Mouse (Mus musculus): Measurements from ENCODE around the gene Rad50. TPM values are rescaled to one million over a fixed set of nuclear protein-coding genes. Genes with fewer than 3 reads are reported as not detected.

Rad50 gene
- polyA plus RNA-seq, 1 experiment from 2014 or later = 21.3 TPM

DNA sequence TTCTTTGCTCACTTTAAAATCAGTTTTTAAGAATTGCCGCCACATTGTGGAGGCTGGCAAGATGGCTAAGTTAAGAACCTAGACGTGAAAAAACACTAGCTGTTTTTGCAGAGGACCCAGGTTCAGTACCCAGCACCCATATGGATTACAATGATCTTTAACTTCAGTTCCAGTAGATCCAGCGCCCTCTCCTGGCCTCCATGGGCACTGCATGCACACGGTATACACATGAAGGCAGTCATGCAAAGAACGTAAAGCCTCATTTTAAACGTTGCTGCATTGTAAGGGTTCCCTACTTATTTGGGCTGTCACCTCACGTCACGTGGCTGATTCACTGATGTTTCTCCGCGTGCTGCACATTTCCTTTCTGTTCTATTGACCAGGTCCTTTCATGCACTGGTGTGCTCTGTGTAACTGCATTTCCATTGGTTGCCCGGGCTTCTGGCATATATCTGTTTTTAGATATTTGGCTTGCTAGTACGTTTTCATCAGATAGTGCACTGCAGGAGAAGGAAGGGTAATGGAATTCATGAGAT is 64.3 kb downstream of the Rad50 start:
- no peak overlapping the region for H3K4me3 ChIP-seq (replicated peaks; ENCODE audit: low read depth, low read length)
- no peaks in the 10 kb centered on the region for H3K9me3 ChIP-seq (replicated peaks; ENCODE audit: low read length)
- peak; percentile 50 for TF ChIP-seq CTCF (IDR thresholded peaks at IDR 0.05; ENCODE audit: low read depth)
- ATAC-seq (replicated peaks; ENCODE audit: low FRiP score, low read depth) (no peak), DNase-seq (ENCODE audit: low spot score) (no peak)
- 79% methylated on average over 12 of the region's 12 CpGs for WGBS
- no peaks in the 10 kb centered on the region for H3K4me1 ChIP-seq (replicated peaks; ENCODE audit: insufficient read depth, low read length)
- H3K27ac ChIP-seq = no peak overlapping the region
- no peak overlapping the region for H3K4me2 ChIP-seq (ENCODE audit: low read length)
- H3K27me3 ChIP-seq (ENCODE audit: insufficient read depth, low read length) = no peaks in the 10 kb centered on the region
- H3K36me3 ChIP-seq (ENCODE audit: insufficient read depth, low read length) = no peaks in the 10 kb centered on the region
- no peak overlapping the region for H3K9ac ChIP-seq (ENCODE audit: low read depth, low read length)

DNA sequence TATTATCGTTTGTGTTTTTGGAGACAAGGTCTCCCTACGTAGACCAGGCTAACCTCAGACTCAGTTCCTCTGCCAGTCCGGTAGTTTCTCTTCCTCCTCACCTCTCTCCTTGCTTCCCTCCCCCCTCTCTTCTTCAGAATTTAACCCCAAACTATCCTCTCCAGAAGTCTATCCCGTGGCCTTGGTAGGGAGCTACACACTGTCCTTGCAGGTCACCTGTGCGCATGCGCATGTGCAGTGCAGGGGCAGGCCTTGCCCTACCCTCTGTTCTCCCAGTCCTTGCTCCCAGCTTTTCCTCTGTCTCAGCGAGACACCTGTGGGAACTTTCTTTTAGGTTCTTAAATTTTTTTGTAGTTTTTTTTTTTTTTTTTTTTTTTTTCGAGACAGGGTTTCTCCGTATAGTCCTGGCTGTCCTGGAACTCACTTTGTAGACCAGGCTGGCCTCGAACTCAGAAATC is 69.3 kb downstream of the Rad50 start:
- H3K27me3 ChIP-seq (ENCODE audit: insufficient read depth, low read length) = no peaks in the 10 kb centered on the region
- 82% methylated on average over 10 of the region's 10 CpGs for WGBS
- peaks cover 8% of the 10 kb centered on the region for H3K4me1 ChIP-seq (replicated peaks; ENCODE audit: insufficient read depth, low read length)
- no peak overlapping the region for H3K4me3 ChIP-seq (replicated peaks; ENCODE audit: low read depth, low read length)
- no peak for TF ChIP-seq CTCF (IDR thresholded peaks at IDR 0.05; ENCODE audit: low read depth)
- no peak overlapping the region for H3K9ac ChIP-seq (ENCODE audit: low read depth, low read length)
- H3K27ac ChIP-seq = no peak overlapping the region
- no peak for ATAC-seq (replicated peaks; ENCODE audit: low FRiP score, low read depth)
- H3K4me2 ChIP-seq (ENCODE audit: low read length) = no peak overlapping the region
- no peaks in the 10 kb centered on the region for H3K9me3 ChIP-seq (replicated peaks; ENCODE audit: low read length)
- no peak for DNase-seq (ENCODE audit: low spot score)
- H3K36me3 ChIP-seq (ENCODE audit: insufficient read depth, low read length) = no peaks in the 10 kb centered on the region

DNA sequence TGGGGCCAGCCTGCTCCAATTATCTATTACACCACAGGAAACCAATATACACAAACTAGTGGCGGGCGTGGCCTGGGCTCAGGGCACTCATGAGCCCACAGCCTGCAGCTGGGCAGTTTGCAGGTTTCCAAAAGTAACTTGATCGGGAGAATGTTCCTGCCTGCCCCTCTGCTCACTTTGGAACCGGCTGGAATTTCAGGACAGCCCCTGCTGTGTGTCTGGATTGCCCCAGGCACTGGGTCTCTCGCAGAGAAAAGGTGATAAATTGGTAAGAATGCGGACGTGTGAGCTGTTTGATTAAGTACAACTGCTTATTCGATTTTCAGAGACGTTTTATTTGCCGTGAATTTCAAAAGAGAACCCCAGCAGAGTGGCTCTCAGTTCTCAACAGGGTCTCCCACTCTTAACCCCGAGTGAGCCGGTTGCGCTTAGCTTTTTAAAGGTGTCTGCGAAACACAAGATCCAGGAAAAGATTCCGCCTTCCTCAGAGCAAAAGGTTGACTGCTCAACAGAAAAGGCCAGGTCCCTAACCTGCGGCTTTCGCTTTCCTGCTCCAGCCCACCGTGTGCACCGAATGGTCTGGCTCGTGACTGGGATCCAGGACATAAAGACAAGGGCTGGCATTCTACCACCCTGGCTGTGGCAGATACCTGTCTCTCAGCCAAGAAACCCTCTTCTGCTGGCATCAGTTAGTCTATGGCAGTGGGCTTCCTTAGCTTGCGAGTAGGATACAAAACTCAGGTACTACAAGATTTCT is 69.9 kb downstream of the Rad50 start:
- no peak overlapping the region for H3K4me3 ChIP-seq (replicated peaks; ENCODE audit: low read depth, low read length)
- ATAC-seq (replicated peaks; ENCODE audit: low FRiP score, low read depth) (0 out of 2 replicates have a peak, but pooled peaks have one; percentile 43), DNase-seq (ENCODE audit: low spot score) (peak; percentile 54)

DNA sequence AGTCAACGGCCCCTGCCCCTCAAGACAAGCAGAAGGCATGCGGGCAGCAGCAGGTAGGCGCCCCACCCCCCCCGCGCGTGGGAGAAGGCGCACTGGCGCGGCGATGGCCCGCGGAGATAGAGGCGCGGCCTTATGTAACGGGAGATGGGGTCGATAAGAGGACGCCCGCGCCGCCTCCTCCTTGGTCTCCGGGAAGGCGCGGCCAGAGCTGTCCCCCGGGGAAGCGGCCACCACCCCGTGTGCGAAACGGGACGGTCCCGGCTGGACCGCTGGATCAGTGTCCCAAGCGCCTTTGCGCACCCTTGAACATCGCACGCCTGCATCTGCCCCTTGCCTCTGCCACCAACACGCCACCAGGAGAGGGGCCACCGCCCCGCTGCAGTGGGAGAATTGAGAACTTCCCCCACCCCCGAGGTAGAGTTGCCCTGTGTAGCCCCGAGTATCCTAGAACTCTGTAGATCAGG is 70.9 kb downstream of the Rad50 start:
- no peak overlapping the region for H3K27ac ChIP-seq
- peak overlapping the region; percentile 28 for H3K4me3 ChIP-seq (replicated peaks; ENCODE audit: low read depth, low read length)
- H3K9me3 ChIP-seq (replicated peaks; ENCODE audit: low read length) = no peaks in the 10 kb centered on the region
- H3K4me2 ChIP-seq (ENCODE audit: low read length) = peak overlapping the region; percentile 60
- no peaks in the 10 kb centered on the region for H3K27me3 ChIP-seq (ENCODE audit: insufficient read depth, low read length)
- TF ChIP-seq CTCF (IDR thresholded peaks at IDR 0.05; ENCODE audit: low read depth) = no peak
- DNase-seq (ENCODE audit: low spot score) (peak; percentile 28), ATAC-seq (replicated peaks; ENCODE audit: low FRiP score, low read depth) (peak; percentile 52)
- 2% methylated on average over 33 of the region's 40 CpGs for WGBS
- H3K4me1 ChIP-seq (replicated peaks; ENCODE audit: insufficient read depth, low read length) = peaks cover 8% of the 10 kb centered on the region
- H3K9ac ChIP-seq (ENCODE audit: low read depth, low read length) = peak overlapping the region; percentile 31; the same call in 1 of the 2 replicates
- no peaks in the 10 kb centered on the region for H3K36me3 ChIP-seq (ENCODE audit: insufficient read depth, low read length)

More for the DNA sequence above, 69.9 kb downstream of the Rad50 start:
- no peak overlapping the region for H3K9ac ChIP-seq (ENCODE audit: low read depth, low read length)
- H3K4me2 ChIP-seq (ENCODE audit: low read length) = peak overlapping the region; percentile 31
- H3K9me3 ChIP-seq (replicated peaks; ENCODE audit: low read length) = no peaks in the 10 kb centered on the region
- H3K27ac ChIP-seq = no peak overlapping the region
- no peak for TF ChIP-seq CTCF (IDR thresholded peaks at IDR 0.05; ENCODE audit: low read depth)
- no peaks in the 10 kb centered on the region for H3K27me3 ChIP-seq (ENCODE audit: insufficient read depth, low read length)
- H3K36me3 ChIP-seq (ENCODE audit: insufficient read depth, low read length) = no peaks in the 10 kb centered on the region
- peaks cover 8% of the 10 kb centered on the region for H3K4me1 ChIP-seq (replicated peaks; ENCODE audit: insufficient read depth, low read length)
- WGBS = 16% methylated on average over 21 of the region's 21 CpGs

DNA sequence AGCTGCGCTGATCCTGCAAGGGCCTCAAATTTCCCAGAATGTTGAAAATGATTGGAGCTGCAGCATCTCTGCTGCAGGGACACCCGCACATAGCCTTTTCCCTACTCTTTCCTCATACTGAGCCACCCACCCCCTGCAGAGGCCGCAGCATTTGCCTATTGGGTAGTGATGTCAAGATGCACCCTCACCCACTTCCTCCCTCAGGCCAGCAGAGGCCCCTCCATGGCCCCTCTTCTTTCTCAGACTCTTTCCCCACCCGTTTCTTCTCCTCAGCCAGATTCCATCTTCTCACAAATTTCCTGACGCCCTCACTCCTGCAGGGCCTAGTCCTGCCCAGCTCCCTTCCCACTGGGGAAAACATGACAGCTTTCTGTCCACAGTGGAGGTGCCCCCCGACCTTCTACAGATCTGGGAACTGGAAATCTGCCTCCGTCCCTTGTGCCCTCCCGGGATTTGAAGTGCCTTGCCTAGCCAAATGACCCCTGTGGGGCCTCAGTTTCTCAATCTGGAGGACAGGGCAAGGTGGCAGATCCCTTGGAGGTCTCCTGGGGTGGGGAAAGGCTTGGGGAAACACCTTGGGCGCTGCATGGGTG is 71.4 kb downstream of the Rad50 start:
- Histone ChIP-seq H3K27me3 (ENCODE audit: insufficient read depth, low read length) (no peaks in the 10 kb centered on the region), H3K9ac (ENCODE audit: low read depth, low read length) (no peak overlapping the region)

DNA sequence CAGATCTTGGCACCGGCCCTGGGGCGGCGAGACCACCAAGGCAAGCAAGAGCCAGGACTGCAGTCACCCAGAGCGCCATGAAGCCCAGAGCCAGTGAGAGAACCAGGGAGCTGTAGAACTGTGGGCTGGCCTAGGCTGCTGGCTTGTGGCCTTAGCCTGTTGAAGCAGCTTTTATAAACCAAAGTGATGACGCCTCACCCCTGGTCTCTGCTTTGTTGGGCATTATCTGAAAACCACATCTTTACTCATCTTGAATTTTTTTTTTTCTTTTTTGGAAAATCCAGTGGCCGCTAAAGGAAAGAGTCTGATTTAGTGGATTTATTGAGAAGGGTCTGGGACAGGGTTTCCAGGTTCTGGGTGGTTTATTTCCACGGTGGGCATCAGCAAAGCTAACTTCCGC is 72.6 kb downstream of the Rad50 start, which contains the start of gene Il13:
TSS of gene Il13 (minus strand) at position 147 of the 400 bp plus-strand sequence.
- H3K9me3 ChIP-seq (replicated peaks; ENCODE audit: low read length) = no peaks in the 10 kb centered on the region
- no peaks in the 10 kb centered on the region for H3K27me3 ChIP-seq (ENCODE audit: insufficient read depth, low read length)
- no peaks in the 10 kb centered on the region for H3K36me3 ChIP-seq (ENCODE audit: insufficient read depth, low read length)
- H3K27ac ChIP-seq = no peak within 1 kb of the TSS
- TF ChIP-seq CTCF (IDR thresholded peaks at IDR 0.05; ENCODE audit: low read depth) = no peak
- H3K4me1 ChIP-seq (replicated peaks; ENCODE audit: insufficient read depth, low read length) = peaks cover 8% of the 10 kb centered on the region
- 88% methylated on average over 8 of the region's 8 CpGs for WGBS
- no peak within 1 kb of the TSS for H3K4me3 ChIP-seq (replicated peaks; ENCODE audit: low read depth, low read length)
- ATAC-seq (replicated peaks; ENCODE audit: low FRiP score, low read depth) (no peak), DNase-seq (ENCODE audit: low spot score) (no peak)
- no peak within 1 kb of the TSS for H3K4me2 ChIP-seq (ENCODE audit: low read length)
- no peak within 1 kb of the TSS for H3K9ac ChIP-seq (ENCODE audit: low read depth, low read length)

More for the DNA sequence above, 71.4 kb downstream of the Rad50 start:
- Histone ChIP-seq H3K9me3 (replicated peaks; ENCODE audit: low read length) (no peaks in the 10 kb centered on the region), H3K27ac (no peak overlapping the region), H3K4me2 (ENCODE audit: low read length) (peak overlapping the region; percentile 60), H3K4me3 (replicated peaks; ENCODE audit: low read depth, low read length) (peak overlapping the region; percentile 28; the same call in 1 of the 2 replicates), H3K4me1 (replicated peaks; ENCODE audit: insufficient read depth, low read length) (peaks cover 8% of the 10 kb centered on the region), H3K36me3 (ENCODE audit: insufficient read depth, low read length) (no peaks in the 10 kb centered on the region)
- TF ChIP-seq CTCF (IDR thresholded peaks at IDR 0.05; ENCODE audit: low read depth) = no peak
- DNase-seq (ENCODE audit: low spot score) (no peak), ATAC-seq (replicated peaks; ENCODE audit: low FRiP score, low read depth) (no peak)
- WGBS = 50% methylated on average over 9 of the region's 9 CpGs
